Mouse (Mus musculus): ENCODE measurements around the gene Rtn4r. TPM values are rescaled to one million over a fixed set of nuclear protein-coding genes. Genes with fewer than 3 reads are reported as not detected.

Gene Rtn4r
- total and polyA plus RNA-seq, 3 experiments = 0.04 TPM; not detected in 2

DNA sequence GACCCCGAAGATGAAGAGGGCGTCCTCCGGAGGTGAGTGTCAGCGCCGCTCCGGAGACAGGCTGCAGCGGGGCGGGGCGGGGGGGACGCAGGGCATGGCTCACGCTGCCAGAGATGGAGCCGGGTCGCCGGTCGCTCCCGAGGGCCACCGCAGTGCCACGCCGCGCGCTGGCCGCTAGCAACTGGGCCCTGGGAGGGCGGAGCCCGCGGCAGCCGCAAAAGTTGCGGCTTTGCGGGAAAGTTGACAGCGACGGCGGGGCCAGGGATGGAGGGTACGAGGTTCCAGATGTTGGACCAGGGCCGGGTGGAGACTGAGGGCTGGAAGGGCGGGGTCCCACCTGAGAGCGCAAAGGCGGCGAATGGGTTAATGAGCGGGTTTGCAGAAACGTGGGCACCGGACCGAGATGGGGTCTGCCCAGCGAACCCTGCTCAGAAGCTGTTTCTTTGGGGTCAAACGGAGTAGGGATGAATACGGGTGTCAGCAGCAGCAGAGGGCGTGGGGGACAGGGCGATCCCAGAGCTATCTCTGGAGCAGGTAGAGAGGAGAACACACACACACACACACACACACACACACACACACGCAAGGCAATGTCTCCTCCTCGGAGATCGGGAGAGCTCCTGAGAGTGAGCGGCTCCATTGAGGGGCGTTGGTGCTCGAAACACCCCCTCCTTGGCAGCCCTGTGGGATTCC is 575 bp downstream of the Rtn4r start:
- H3K27me3 ChIP-seq (ENCODE audit: control insufficient read depth in 1 of 2, insufficient read depth in 2 of 2, low read length in 2 of 2) = peaks cover 0 to 3% of the 10 kb centered on the region in 2 experiments; a peak in 1 of 4 replicates
- H3K27ac ChIP-seq (ENCODE audit: control insufficient read depth, low read depth, low read length) = no peak overlapping the region
- no peak overlapping the region for H3K4me3 ChIP-seq (ENCODE audit: control insufficient read depth in 1 of 2, insufficient read depth in 1 of 2, low read depth in 2 of 2, low read length in 2 of 2)
- no peaks in the 10 kb centered on the region; a peak in 1 of 4 replicates for H3K36me3 ChIP-seq (ENCODE audit: control insufficient read depth in 1 of 2, insufficient read depth in 2 of 2, low read length in 2 of 2)
- TF ChIP-seq RAD21 (IDR thresholded peaks at IDR 0.05; ENCODE audit: low read depth, low read length) = no peak
- TF ChIP-seq MAZ (IDR thresholded peaks at IDR 0.05; ENCODE audit: low read depth, low read length) = no peak
- no peak for TF ChIP-seq POLR2AphosphoS5 (IDR thresholded peaks at IDR 0.05; ENCODE audit: borderline replicate concordance, low read depth, low read length)
- no peak for TF ChIP-seq MAX (IDR thresholded peaks at IDR 0.05; ENCODE audit: low read length)
- no peak for TF ChIP-seq NELFE (IDR thresholded peaks at IDR 0.05; ENCODE audit: low read depth, low read length)
- no peak for TF ChIP-seq USF1 (IDR thresholded peaks at IDR 0.05; ENCODE audit: low read depth, low read length)
- TF ChIP-seq NRF1 (IDR thresholded peaks at IDR 0.05; ENCODE audit: insufficient read depth, low read depth, low read length, poor library complexity, severe bottlenecking) = no peak
- TF ChIP-seq ELF1 (IDR thresholded peaks at IDR 0.05; ENCODE audit: low read depth, low read length) = no peak
- no peak for TF ChIP-seq GABPA (IDR thresholded peaks at IDR 0.05; ENCODE audit: low read depth, low read length)
- no peak for TF ChIP-seq E2F4 (IDR thresholded peaks at IDR 0.05; ENCODE audit: borderline replicate concordance, low read depth, low read length)
- no peak for TF ChIP-seq TAL1 (IDR thresholded peaks at IDR 0.05; ENCODE audit: low read length)
- TF ChIP-seq MEF2A (IDR thresholded peaks at IDR 0.05; ENCODE audit: extremely low read depth, insufficient replicate concordance, low read depth, low read length, poor library complexity, severe bottlenecking) = no peak
- no peaks in the 10 kb centered on the region for H3K79me2 ChIP-seq (ENCODE audit: control insufficient read depth, insufficient read depth, low read length, poor library complexity)
- DNase-seq (ENCODE audit: low read depth, low spot score) = no peak
- H3K9me3 ChIP-seq (replicated peaks; ENCODE audit: insufficient read depth, low read length) = no peaks in the 10 kb centered on the region
- 0 out of 4 replicates have a peak, but pooled peaks cover 0 to 2% of the 10 kb centered on the region in 2 experiments for H3K4me1 ChIP-seq (ENCODE audit: control insufficient read depth in 1 of 2, insufficient read depth in 2 of 2, low read length in 2 of 2)
- H3K9ac ChIP-seq (ENCODE audit: control insufficient read depth, low read depth, low read length, poor library complexity, severe bottlenecking) = no peak overlapping the region

DNA sequence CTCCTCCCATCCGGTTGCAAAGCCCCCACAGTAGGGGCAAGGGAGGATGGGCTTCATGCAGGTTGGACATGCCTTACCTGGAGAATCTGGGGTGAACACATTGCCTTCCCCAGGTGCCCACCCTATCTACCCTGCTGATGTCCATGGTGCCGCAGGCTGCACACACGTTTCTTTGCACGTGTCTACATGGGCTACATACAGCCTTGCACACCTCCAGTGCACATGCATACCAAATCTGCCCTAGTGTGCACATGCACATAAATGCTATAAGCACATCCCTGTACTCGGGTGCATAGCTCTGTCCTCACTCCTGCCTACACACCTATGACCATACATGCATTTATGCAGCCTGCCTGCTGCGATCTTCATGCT is 1.1 kb downstream of the Rtn4r start:
- H3K36me3 ChIP-seq (ENCODE audit: control insufficient read depth in 1 of 2, insufficient read depth in 2 of 2, low read length in 2 of 2) = no peaks in the 10 kb centered on the region; a peak in 1 of 4 replicates
- H3K4me3 ChIP-seq (ENCODE audit: control insufficient read depth in 1 of 2, insufficient read depth in 1 of 2, low read depth in 2 of 2, low read length in 2 of 2) = no peak overlapping the region
- H3K9me3 ChIP-seq (replicated peaks; ENCODE audit: insufficient read depth, low read length) = no peaks in the 10 kb centered on the region
- H3K27ac ChIP-seq (ENCODE audit: control insufficient read depth, low read depth, low read length) = no peak overlapping the region
- H3K79me2 ChIP-seq (ENCODE audit: control insufficient read depth, insufficient read depth, low read length, poor library complexity) = no peaks in the 10 kb centered on the region
- no peak overlapping the region for H3K9ac ChIP-seq (ENCODE audit: control insufficient read depth, low read depth, low read length, poor library complexity, severe bottlenecking)
- peaks cover 0 to 3% of the 10 kb centered on the region in 2 experiments; a peak in 1 of 4 replicates for H3K27me3 ChIP-seq (ENCODE audit: control insufficient read depth in 1 of 2, insufficient read depth in 2 of 2, low read length in 2 of 2)
- H3K4me1 ChIP-seq (ENCODE audit: control insufficient read depth in 1 of 2, insufficient read depth in 2 of 2, low read length in 2 of 2) = 0 out of 4 replicates have a peak, but pooled peaks cover 0 to 2% of the 10 kb centered on the region in 2 experiments
- TF ChIP-seq USF1 (IDR thresholded peaks at IDR 0.05; ENCODE audit: low read depth, low read length) (no peak), HCFC1 (IDR thresholded peaks at IDR 0.05; ENCODE audit: low read depth, low read length) (no peak), TAL1 (IDR thresholded peaks at IDR 0.05; ENCODE audit: low read length) (no peak), TCF12 (IDR thresholded peaks at IDR 0.05; ENCODE audit: low read depth, low read length) (no peak), CHD2 (IDR thresholded peaks at IDR 0.05; ENCODE audit: low read length) (no peak), MAZ (IDR thresholded peaks at IDR 0.05; ENCODE audit: low read depth, low read length) (no peak), POLR2AphosphoS2 (IDR thresholded peaks at IDR 0.05; ENCODE audit: low read length) (no peak), EP300 (IDR thresholded peaks at IDR 0.05; ENCODE audit: low read depth in 1 of 2, low read length in 2 of 2) (no peak), KAT2A (conservative IDR thresholded peaks at IDR 0.05; ENCODE audit: low read depth, low read length) (no peak), CTCF (IDR thresholded peaks at IDR 0.05 in 2 of 3, conservative IDR thresholded peaks at IDR 0.05 in 1 of 3; ENCODE audit: control insufficient read depth in 1 of 3, insufficient read depth in 1 of 3, low read depth in 2 of 3, low read length in 3 of 3, poor library complexity in 1 of 3, severe bottlenecking in 1 of 3) (no peak), USF2 (IDR thresholded peaks at IDR 0.05; ENCODE audit: borderline replicate concordance in 1 of 2, insufficient read depth in 1 of 2, low read depth in 1 of 2, low read length in 2 of 2) (no peak), E2F4 (IDR thresholded peaks at IDR 0.05; ENCODE audit: borderline replicate concordance, low read depth, low read length) (no peak), NELFE (IDR thresholded peaks at IDR 0.05; ENCODE audit: low read depth, low read length) (no peak), POLR2AphosphoS5 (IDR thresholded peaks at IDR 0.05; ENCODE audit: borderline replicate concordance, low read depth, low read length) (no peak), MYC (IDR thresholded peaks at IDR 0.05; ENCODE audit: low read depth, low read length) (no peak)
- no peak for DNase-seq (ENCODE audit: low read depth, low spot score)
